ENCODE assay signal across 30 mouse cellular contexts in genomic region chr14:102524894-102525577, GRCm38 (mm10).
DNase-seq lines count a peak whose midpoint lies in the region; ATAC-seq and TF ChIP-seq lines count a peak whose summit lies in the region.
"Had no signal": no experiment of that assay in that cellular context is flagged by ENCODE, and none has a peak within 500 bp of the region (broad histone marks: within the 10 kb centered on the region; RNA-seq: fewer than 3 reads in every experiment).

No protein-coding gene starts in this region.

- no peak overlapping the region for H3K9ac ChIP-seq in midbrain, embryonic 13.5 days (replicated peaks)
- no peak overlapping the region for H3K9ac ChIP-seq in midbrain, embryonic 15.5 days
- H3K9ac ChIP-seq: embryonic facial prominence, embryonic 13.5 days; forebrain, embryonic 12.5 days; forebrain, embryonic 15.5 days; heart, embryonic 13.5 days; hindbrain, embryonic 14.5 days had no signal

- no peak for TF ChIP-seq CTCF in brain, embryonic 14.5 days (IDR thresholded peaks at IDR 0.05; ENCODE audit: borderline replicate concordance, extremely low read depth, insufficient read depth, insufficient read length)

- TF ChIP-seq POLR2A in brain, embryonic 14.5 days (IDR thresholded peaks at IDR 0.05; ENCODE audit: borderline replicate concordance, extremely low read depth, insufficient read depth, insufficient read length, poor library complexity, severe bottlenecking) = no peak

- H3K4me3 ChIP-seq in midbrain, embryonic 13.5 days (replicated peaks) = no peak overlapping the region
- no peak overlapping the region for H3K4me3 ChIP-seq in midbrain, embryonic 10.5 days
- no peak overlapping the region for H3K4me3 ChIP-seq in midbrain, embryonic 15.5 days
- H3K4me3 ChIP-seq: embryonic facial prominence, embryonic 10.5 days; embryonic facial prominence, embryonic 13.5 days; erythroblast, embryonic 14.5 days; forebrain, embryonic 12.5 days; forebrain, embryonic 15.5 days; heart, adult 2 months; heart, embryonic 10.5 days; heart, embryonic 13.5 days had no signal

- H3K9me3 ChIP-seq in midbrain, embryonic 13.5 days = no peaks in the 10 kb centered on the region
- H3K9me3 ChIP-seq in midbrain, embryonic 10.5 days (replicated peaks) = no peaks in the 10 kb centered on the region
- H3K9me3 ChIP-seq in midbrain, embryonic 15.5 days = no peaks in the 10 kb centered on the region
- H3K9me3 ChIP-seq: embryonic facial prominence, embryonic 10.5 days; embryonic facial prominence, embryonic 13.5 days; forebrain, embryonic 12.5 days; forebrain, embryonic 15.5 days; heart, embryonic 10.5 days; heart, embryonic 13.5 days had no signal

- no peak overlapping the region for H3K4me2 ChIP-seq in midbrain, embryonic 13.5 days (replicated peaks)
- no peak overlapping the region for H3K4me2 ChIP-seq in midbrain, embryonic 15.5 days
- H3K4me2 ChIP-seq: embryonic facial prominence, embryonic 13.5 days; forebrain, embryonic 12.5 days; forebrain, embryonic 15.5 days; heart, embryonic 13.5 days; hindbrain, embryonic 14.5 days had no signal

- no peaks in the 10 kb centered on the region for H3K36me3 ChIP-seq in midbrain, embryonic 13.5 days
- H3K36me3 ChIP-seq in midbrain, embryonic 10.5 days = no peaks in the 10 kb centered on the region
- H3K36me3 ChIP-seq in midbrain, embryonic 15.5 days (replicated peaks) = no peaks in the 10 kb centered on the region
- H3K36me3 ChIP-seq: embryonic facial prominence, embryonic 10.5 days; embryonic facial prominence, embryonic 13.5 days; forebrain, embryonic 12.5 days; forebrain, embryonic 15.5 days; G1E; heart, embryonic 10.5 days; heart, embryonic 13.5 days had no signal

- no peak for DNase-seq in midbrain, embryonic 10.5 days (ENCODE audit: low spot score)
- peak; percentile 37 for DNase-seq in brain, embryonic 14.5 days (ENCODE audit: low read depth)
- peak; percentile 52 for DNase-seq in retina, postnatal 1 day
- no peak for DNase-seq in adrenal gland, adult 18-20 months (ENCODE audit: low spot score in 2 of 2)
- DNase-seq in lung, postnatal 4 days = no peak
- DNase-seq: adrenal gland, adult 2 months; adrenal gland, postnatal 14 days; B cell, adult 2 months; cerebellum, adult 11-12 months; cerebellum, adult 8-10 months; cerebellum, postnatal 10 days; cerebellum, postnatal 36 days; embryo, embryonic 11 days; gastrocnemius, postnatal 36 days; heart, adult 2 months; heart, postnatal 14 days; heart, postnatal 4 days had no signal

- peak; percentile 67 for ATAC-seq in midbrain, embryonic 13.5 days
- peak; percentile 58 for ATAC-seq in midbrain, embryonic 15.5 days (replicated peaks)
- ATAC-seq: forebrain, embryonic 15.5 days; Patski had no signal

- H3K27ac ChIP-seq in midbrain, embryonic 13.5 days = no peak overlapping the region
- no peak overlapping the region for H3K27ac ChIP-seq in midbrain, embryonic 10.5 days (replicated peaks)
- no peak overlapping the region for H3K27ac ChIP-seq in midbrain, embryonic 15.5 days
- H3K27ac ChIP-seq: embryonic facial prominence, embryonic 10.5 days; embryonic facial prominence, embryonic 13.5 days; forebrain, embryonic 12.5 days; forebrain, embryonic 15.5 days; heart, adult 2 months; heart, embryonic 10.5 days; heart, embryonic 13.5 days; hindbrain, embryonic 14.5 days had no signal

- H3K4me1 ChIP-seq in midbrain, embryonic 13.5 days (replicated peaks) = no peaks in the 10 kb centered on the region
- no peaks in the 10 kb centered on the region for H3K4me1 ChIP-seq in midbrain, embryonic 10.5 days
- no peaks in the 10 kb centered on the region for H3K4me1 ChIP-seq in midbrain, embryonic 15.5 days
- H3K4me1 ChIP-seq: embryonic facial prominence, embryonic 10.5 days; embryonic facial prominence, embryonic 13.5 days; forebrain, embryonic 12.5 days; forebrain, embryonic 15.5 days; heart, embryonic 10.5 days had no signal

- WGBS in midbrain, embryonic 13.5 days = 85% methylated on average over 9 of the region's 9 CpGs
- WGBS in midbrain, embryonic 10.5 days = 95% methylated on average over 9 of the region's 9 CpGs
- WGBS in midbrain, embryonic 15.5 days = 71% methylated on average over 9 of the region's 9 CpGs

- H3K27me3 ChIP-seq in midbrain, embryonic 13.5 days = no peaks in the 10 kb centered on the region
- H3K27me3 ChIP-seq in midbrain, embryonic 10.5 days (ENCODE audit: low read depth, poor library complexity, severe bottlenecking) = no peaks in the 10 kb centered on the region
- H3K27me3 ChIP-seq in midbrain, embryonic 15.5 days (replicated peaks) = no peaks in the 10 kb centered on the region
- H3K27me3 ChIP-seq: CH12.LX; embryonic facial prominence, embryonic 13.5 days; forebrain, embryonic 12.5 days; forebrain, embryonic 15.5 days; heart, embryonic 13.5 days; Patski had no signal

Comparison
In these comparisons a context has a peak if more than half of its experiments do, and no peak if none do; other contexts are left out.
1. DNase-seq: peak in brain, embryonic 14.5 days (single experiment) and retina, postnatal 1 day (single experiment); none in midbrain, embryonic 10.5 days (single experiment), adrenal gland, adult 18-20 months (0 of 2) and lung, postnatal 4 days (0 of 2).